Mouse (Mus musculus) embryonic facial prominence, embryonic 13.5 days (tissue): ENCODE measurements around the gene Ints6. TPM values are rescaled to one million over a fixed set of nuclear protein-coding genes. Genes with fewer than 3 reads are reported as not detected.
A peak's percentile ranks its signal among the peaks of the same experiment; 100 is the strongest.

ENCODE experiments used
- ATAC-seq: fragments of 200-750 bp; cut with Nextera tagmentation; 2 replicates; pipeline ENCODE4 v1.8.0; 2017; ENCODE audit warnings: low read depth; ENCODE audit not compliant: insufficient number of reproducible peaks, insufficient read depth, low FRiP score, low TSS enrichment
- H3K27ac ChIP-seq: fragments of 300-500 bp; sonication (generic); 2 replicates; pipeline ENCODE4 v1.5.1; 2015; ENCODE audit warnings: moderate library complexity, mild to moderate bottlenecking, inconsistent platforms
- H3K27me3 ChIP-seq: fragments of 300-500 bp; sonication (generic); 2 replicates; pipeline ENCODE4 v1.6.1; 2015; ENCODE audit warnings: mild to moderate bottlenecking, inconsistent platforms
- H3K36me3 ChIP-seq: fragments of 300-500 bp; sonication (generic); 2 replicates; pipeline ENCODE4 v1.6.1; 2015; ENCODE audit warnings: mild to moderate bottlenecking, inconsistent platforms
- H3K4me1 ChIP-seq: fragments of 300-500 bp; sonication (generic); 2 replicates; pipeline ENCODE4 v1.6.1; 2015; ENCODE audit warnings: inconsistent platforms
- H3K4me2 ChIP-seq: fragments of 300-500 bp; sonication (generic); 2 replicates; pipeline ENCODE4 v1.6.1; 2015; ENCODE audit warnings: moderate library complexity, mild to moderate bottlenecking, inconsistent platforms
- H3K4me3 ChIP-seq: fragments of 300-500 bp; sonication (generic); 2 replicates; pipeline ENCODE4 v1.5.1; 2015; ENCODE audit warnings: mild to moderate bottlenecking, inconsistent platforms
- H3K9ac ChIP-seq: fragments of 300-500 bp; sonication (generic); 2 replicates; pipeline ENCODE4 v1.6.1; 2015; ENCODE audit warnings: mild to moderate bottlenecking, inconsistent platforms
- H3K9me3 ChIP-seq: fragments of 300-500 bp; sonication (generic); 2 replicates; pipeline ENCODE4 v1.6.1; 2016; ENCODE audit warnings: inconsistent platforms
- WGBS: fragments of 180-500 bp; shearing (Covaris S2); methylation state at CpG from one replicate; pipeline ENCODE4 v1.1.7; 2015; ENCODE audit warnings: mixed read lengths; 5-methylcytosine and 5-hydroxymethylcytosine counted together
- polyA plus RNA-seq: library from polyadenylated mRNA; unstranded; fragments of >200 nt; fragmentation: Nextera tagmentation; extraction: Ambion mirVana; gene quantifications from 2 replicates; pipeline ENCODE4 v1.2.1, GENCODE M21; 2015

Gene Ints6
- polyA plus RNA-seq, 1 experiment from 2014 or later, result 24.3 TPM

- 71% methylated on average over 3 of the region's 3 CpGs for WGBS
- H3K27ac ChIP-seq, result no peak overlapping the region
- H3K4me3 ChIP-seq, result no peak overlapping the region
- H3K4me2 ChIP-seq, result no peak overlapping the region
- ATAC-seq, result no peak
- no peaks in the 10 kb centered on the region for H3K36me3 ChIP-seq
- no peaks in the 10 kb centered on the region for H3K27me3 ChIP-seq
- H3K9ac ChIP-seq, result no peak overlapping the region
- no peaks in the 10 kb centered on the region for H3K4me1 ChIP-seq
- no peaks in the 10 kb centered on the region for H3K9me3 ChIP-seq
Observed at GRCm38 (mm10) chr14:62775034-62775433, 14.1 kb upstream of the Ints6 start.

- whole genome bisulfite sequencing, result 92% methylated on average over 3 of the region's 3 CpGs
- no peaks in the 10 kb centered on the region for H3K9me3 ChIP-seq
- no peaks in the 10 kb centered on the region for H3K36me3 ChIP-seq
- no peak for ATAC-seq
- no peak overlapping the region for H3K4me2 ChIP-seq
- H3K27me3 ChIP-seq, result no peaks in the 10 kb centered on the region
- H3K9ac ChIP-seq, result no peak overlapping the region
- no peak overlapping the region for H3K27ac ChIP-seq
- no peaks in the 10 kb centered on the region for H3K4me1 ChIP-seq
- H3K4me3 ChIP-seq, result no peak overlapping the region
Observed at GRCm38 (mm10) chr14:62774246-62774645, 13.3 kb upstream of the Ints6 start.

GRCm38 (mm10) chr14:62773766-62774165, 12.8 kb upstream of the Ints6 start:
- Histone ChIP-seq H3K4me1 (no peaks in the 10 kb centered on the region), H3K9ac (no peak overlapping the region), H3K4me3 (no peak overlapping the region), H3K4me2 (no peak overlapping the region), H3K27me3 (no peaks in the 10 kb centered on the region), H3K36me3 (no peaks in the 10 kb centered on the region), H3K27ac (no peak overlapping the region), H3K9me3 (no peaks in the 10 kb centered on the region)
- 71% methylated on average over 6 of the region's 6 CpGs for WGBS
- no peak for ATAC-seq

GRCm38 (mm10) chr14:62765398-62765797, 4.4 kb upstream of the Ints6 start:
- H3K27ac ChIP-seq, result no peak overlapping the region
- H3K4me1 ChIP-seq, result 0 out of 2 replicates have a peak, but pooled peaks cover 3% of the 10 kb centered on the region
- H3K9ac ChIP-seq, result no peak overlapping the region
- H3K9me3 ChIP-seq, result no peaks in the 10 kb centered on the region
- ATAC-seq, result no peak
- no peak overlapping the region for H3K4me3 ChIP-seq
- H3K27me3 ChIP-seq, result no peaks in the 10 kb centered on the region
- no peak overlapping the region for H3K4me2 ChIP-seq
- WGBS, result 76% methylated on average over 2 of the region's 2 CpGs
- no peaks in the 10 kb centered on the region for H3K36me3 ChIP-seq

- ATAC-seq, result no peak
- no peaks in the 10 kb centered on the region for H3K36me3 ChIP-seq
- H3K27ac ChIP-seq, result no peak overlapping the region
- H3K4me2 ChIP-seq, result no peak overlapping the region
- H3K4me1 ChIP-seq, result peaks cover 6% of the 10 kb centered on the region; the same call in 1 of the 2 replicates
- no peak overlapping the region for H3K9ac ChIP-seq
- no peaks in the 10 kb centered on the region for H3K27me3 ChIP-seq
- H3K9me3 ChIP-seq, result no peaks in the 10 kb centered on the region
- WGBS, result 82% methylated on average over 5 of the region's 5 CpGs
- H3K4me3 ChIP-seq, result no peak overlapping the region
Observed at GRCm38 (mm10) chr14:62764371-62764770, 3.4 kb upstream of the Ints6 start.

DNA sequence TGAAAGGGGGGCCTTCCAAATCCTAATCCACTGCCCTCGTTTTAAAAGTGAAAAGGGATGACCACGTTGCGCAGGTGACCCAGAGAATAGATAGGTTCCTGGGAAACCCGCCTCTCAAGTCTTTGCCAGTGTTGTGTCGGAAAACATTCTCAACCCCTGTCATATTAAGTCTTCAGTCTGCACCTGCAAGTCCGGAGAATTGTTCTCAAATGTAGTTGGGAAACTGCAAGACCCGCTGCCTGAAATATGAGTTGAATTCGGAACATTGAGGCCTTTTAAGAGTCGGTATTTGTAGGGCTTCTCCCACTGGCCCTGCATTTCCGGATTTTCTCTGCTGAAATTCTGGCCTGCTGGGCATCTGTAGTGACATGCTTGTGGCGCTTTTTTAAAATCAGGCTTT, 974 bp upstream of the Ints6 start:
- 1% methylated on average over 11 of the region's 11 CpGs for WGBS
- Histone ChIP-seq H3K9ac (peak overlapping the region; percentile 83), H3K4me1 (peaks cover 8% of the 10 kb centered on the region; the same call in 1 of the 2 replicates), H3K4me3 (peak overlapping the region; percentile 95), H3K36me3 (peaks cover 7% of the 10 kb centered on the region), H3K27me3 (no peaks in the 10 kb centered on the region), H3K9me3 (no peaks in the 10 kb centered on the region), H3K4me2 (peak overlapping the region; percentile 70), H3K27ac (peak overlapping the region; percentile 99)
- ATAC-seq, result no peak

DNA sequence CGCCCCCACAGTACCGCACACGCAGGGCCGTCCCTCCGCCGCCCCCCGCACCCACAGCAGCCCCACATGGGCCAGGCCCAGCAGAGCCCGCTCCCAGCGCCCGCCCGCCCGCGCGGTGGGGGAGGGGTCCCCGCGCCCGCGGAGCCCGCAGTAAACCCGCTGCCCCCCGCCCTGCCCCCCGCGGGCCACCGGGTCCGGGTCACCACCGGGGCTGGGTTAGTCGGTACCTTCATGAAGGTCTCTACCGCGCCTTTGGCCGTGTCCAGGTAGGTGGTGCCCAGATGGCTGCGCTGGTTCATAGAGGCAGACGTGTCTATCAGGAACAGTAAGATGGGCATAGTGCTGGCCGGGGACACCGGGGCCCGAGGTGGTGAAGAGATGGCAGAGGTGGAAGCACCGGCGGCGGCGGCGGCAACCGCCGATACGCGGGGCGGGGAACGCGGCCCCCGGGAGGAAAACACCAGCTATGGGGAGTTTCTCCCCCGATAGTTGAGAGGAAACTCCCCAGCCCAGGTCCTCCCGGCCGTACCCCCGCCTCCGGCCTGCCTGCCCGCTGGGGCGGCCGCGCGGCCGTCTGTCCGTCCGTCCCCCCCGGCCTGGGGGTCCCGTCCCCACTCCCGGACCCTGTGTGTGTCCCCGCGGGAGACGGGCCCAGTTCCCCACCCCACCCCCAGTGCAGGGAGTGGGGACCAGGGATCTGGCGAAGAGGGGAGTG, 491 bp downstream of the Ints6 start:
- Histone ChIP-seq H3K9me3 (no peaks in the 10 kb centered on the region), H3K4me3 (peak overlapping the region; percentile 95), H3K9ac (peak overlapping the region; percentile 97), H3K4me1 (peaks cover 8% of the 10 kb centered on the region; the same call in 1 of the 2 replicates), H3K4me2 (peak overlapping the region; percentile 72), H3K27ac (peak overlapping the region; percentile 99), H3K36me3 (peaks cover 7% of the 10 kb centered on the region), H3K27me3 (no peaks in the 10 kb centered on the region)
- WGBS, result under 1% methylated on average over 56 of the region's 68 CpGs
- ATAC-seq, result peak; percentile 23

GRCm38 (mm10) chr14:62759771-62760320, 1.1 kb downstream of the Ints6 start:
- Histone ChIP-seq H3K4me3 (peak overlapping the region; percentile 95), H3K9me3 (no peaks in the 10 kb centered on the region), H3K27ac (peak overlapping the region; percentile 99), H3K27me3 (no peaks in the 10 kb centered on the region), H3K4me1 (peaks cover 8% of the 10 kb centered on the region; the same call in 1 of the 2 replicates), H3K9ac (peak overlapping the region; percentile 97), H3K36me3 (peaks cover 7% of the 10 kb centered on the region), H3K4me2 (peak overlapping the region; percentile 72)
- WGBS, result under 1% methylated on average over 37 of the region's 38 CpGs
- peak; percentile 7; the same call in 1 of the 2 replicates for ATAC-seq

DNA sequence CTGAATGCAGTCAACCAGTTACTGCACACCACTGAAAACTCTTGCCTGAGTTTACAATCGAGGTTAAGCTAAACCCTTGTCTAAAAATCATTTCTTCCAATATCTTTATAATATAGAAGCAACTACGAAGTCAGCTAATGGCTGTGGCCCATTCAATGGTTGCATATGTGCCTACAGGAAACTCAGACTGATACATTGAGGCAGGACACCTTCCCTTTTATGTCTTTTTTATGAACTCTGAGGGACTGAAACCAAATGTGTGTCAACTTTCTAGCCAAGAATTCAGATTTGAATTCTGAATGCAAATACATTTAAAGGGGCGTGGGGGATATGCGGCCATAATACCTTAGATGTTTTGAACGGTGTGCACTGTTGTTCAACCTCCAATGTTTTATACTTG, 2.3 kb downstream of the Ints6 start:
- H3K4me1 ChIP-seq, result peaks cover 8% of the 10 kb centered on the region; the same call in 1 of the 2 replicates
- peaks cover 12% of the 10 kb centered on the region for H3K36me3 ChIP-seq
- WGBS, result 90% methylated on average over 5 of the region's 5 CpGs
- no peak overlapping the region for H3K4me3 ChIP-seq
- H3K9ac ChIP-seq, result no peak overlapping the region
- no peaks in the 10 kb centered on the region for H3K9me3 ChIP-seq
- no peak for ATAC-seq
- no peak overlapping the region for H3K4me2 ChIP-seq
- H3K27me3 ChIP-seq, result no peaks in the 10 kb centered on the region
- no peak overlapping the region for H3K27ac ChIP-seq

DNA sequence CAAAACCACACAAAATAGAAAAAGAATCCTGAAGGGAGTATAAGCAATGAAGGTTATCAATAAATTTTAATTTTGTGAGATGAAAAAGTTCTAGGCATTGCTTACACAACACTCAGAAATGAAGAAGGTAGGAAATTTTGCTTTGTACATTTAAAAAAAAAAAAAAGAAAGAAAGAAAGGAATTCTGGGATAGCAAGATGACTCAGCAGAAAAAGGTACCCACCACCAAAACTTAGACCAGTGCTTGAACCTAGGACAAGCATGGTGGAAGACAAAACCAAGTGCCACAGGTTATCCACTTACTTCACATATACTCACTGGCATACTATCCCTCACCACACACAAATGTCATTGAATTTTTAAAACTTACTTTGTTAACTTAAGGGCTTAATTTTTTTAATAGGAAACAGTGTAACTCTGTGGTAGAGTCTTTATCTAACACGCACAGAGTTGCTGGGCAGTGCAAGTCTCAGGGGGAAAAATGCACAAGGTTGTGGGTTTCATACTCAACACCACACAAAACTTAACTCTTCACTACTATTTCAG, 5.8 kb downstream of the Ints6 start:
- WGBS, result 75% methylated on average over 1 of the region's 1 CpGs
- ATAC-seq, result no peak

DNA sequence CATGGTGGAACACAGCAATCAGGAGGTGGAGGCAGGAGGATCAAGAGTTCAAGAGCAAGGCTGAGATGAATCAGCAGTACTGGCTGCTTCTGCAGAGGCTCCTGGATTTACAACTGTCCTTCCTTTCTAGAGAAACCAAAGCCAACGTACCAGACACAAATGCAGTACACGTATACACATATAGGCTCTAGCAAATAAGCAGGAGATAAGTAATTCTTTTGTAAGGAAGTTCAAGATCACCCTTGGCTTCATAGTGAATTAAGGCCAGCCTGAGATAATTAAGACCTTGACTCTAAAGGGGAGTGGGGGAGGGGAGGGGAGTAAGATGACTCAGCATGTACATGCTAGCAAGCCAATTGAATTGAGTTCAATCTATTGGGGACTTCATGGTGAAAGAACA, 9.5 kb downstream of the Ints6 start:
- Histone ChIP-seq H3K27me3 (no peaks in the 10 kb centered on the region), H3K9ac (no peak overlapping the region), H3K4me1 (no peaks in the 10 kb centered on the region), H3K9me3 (no peaks in the 10 kb centered on the region), H3K4me3 (no peak overlapping the region), H3K4me2 (no peak overlapping the region), H3K36me3 (peaks cover 11% of the 10 kb centered on the region), H3K27ac (no peak overlapping the region)
- 93% methylated on average over 2 of the region's 2 CpGs for WGBS
- no peak for ATAC-seq

More for the DNA sequence above, 5.8 kb downstream of the Ints6 start:
- no peak overlapping the region for H3K27ac ChIP-seq
- no peaks in the 10 kb centered on the region for H3K9me3 ChIP-seq
- no peaks in the 10 kb centered on the region for H3K27me3 ChIP-seq
- H3K4me2 ChIP-seq, result no peak overlapping the region
- no peak overlapping the region for H3K9ac ChIP-seq
- H3K36me3 ChIP-seq, result peaks cover 18% of the 10 kb centered on the region
- H3K4me3 ChIP-seq, result no peak overlapping the region
- peaks cover 5% of the 10 kb centered on the region; the same call in 1 of the 2 replicates for H3K4me1 ChIP-seq

DNA sequence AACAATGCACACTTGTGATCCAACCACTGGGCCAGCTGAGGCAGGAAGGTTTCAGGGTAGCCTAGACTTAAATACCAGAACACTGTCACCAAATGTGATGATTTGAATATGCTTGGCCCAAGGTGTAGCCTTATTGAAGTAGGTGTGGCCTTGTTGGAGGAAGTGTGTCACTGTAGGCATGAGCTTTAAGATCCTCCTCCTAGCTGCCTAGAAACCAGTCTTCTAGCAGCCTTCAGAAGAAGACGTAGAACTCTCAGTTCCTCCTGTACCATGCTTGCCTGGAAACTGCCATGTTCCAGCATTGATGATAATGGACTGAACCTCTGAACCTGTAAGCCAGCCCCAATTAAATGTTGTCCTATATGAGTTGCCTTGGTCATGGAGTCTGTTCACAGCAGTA, 25.3 kb downstream of the Ints6 start:
- no peaks in the 10 kb centered on the region for H3K9me3 ChIP-seq
- H3K9ac ChIP-seq, result no peak overlapping the region
- H3K27me3 ChIP-seq, result no peaks in the 10 kb centered on the region
- no peak overlapping the region for H3K27ac ChIP-seq
- no peaks in the 10 kb centered on the region for H3K4me1 ChIP-seq
- H3K36me3 ChIP-seq, result peaks cover 25% of the 10 kb centered on the region
- no peak for ATAC-seq
- no peak overlapping the region for H3K4me3 ChIP-seq
- WGBS, result 89% methylated on average over 1 of the region's 1 CpGs
- H3K4me2 ChIP-seq, result no peak overlapping the region
